Mouse (Mus musculus) layer of hippocampus, adult 8-10 months (tissue): Measurements from ENCODE around the gene Sox15. TPM values are rescaled to one million over a fixed set of nuclear protein-coding genes. Genes with fewer than 3 reads are reported as not detected.
"Not testable (repeated sequence)": the region's sequence is repeated elsewhere in the genome, so short reads cannot be mapped to it uniquely, and the experiment has no call there.

ENCODE experiments used
- DNase-seq, 2 experiments: peaks; one replicate each; pipeline ENCODE4 v3.0.0; 2022; ENCODE audit warnings: low spot score in 2 of 2
- total RNA-seq, 4 experiments: library from RNA; stranded (reverse); gene quantifications; 2 replicates each; pipeline ENCODE4 v1.2.4; 2022

Gene Sox15
- total RNA-seq, result not detected

- DNase-seq, result peak in 1 of 2 experiments; percentile 72
These were observed at the start of gene Sox15 for GRCm38 (mm10) chr11:69655264-69656064. Gene Sox15, plus strand, starts transcription at chr11:69655314.

GRCm38 (mm10) chr11:69605726-69606490 lies 49.2 kb upstream of the Sox15 start, which contains the start of gene Atp1b2:
Gene Atp1b2, minus strand, starts transcription at chr11:69605942.
- DNase-seq, result peak; percentile 79 to 82

- DNase-seq, result no peak
These were observed 48.7 kb upstream of the Sox15 start for GRCm38 (mm10) chr11:69606491-69606795.

GRCm38 (mm10) chr11:69606832-69607231 lies 48.3 kb upstream of the Sox15 start:
- DNase-seq, result no peak

GRCm38 (mm10) chr11:69608525-69608924 lies 46.6 kb upstream of the Sox15 start:
- DNase-seq, result no peak

- no peak for DNase-seq
These were observed 45.7 kb upstream of the Sox15 start for GRCm38 (mm10) chr11:69609416-69609815.

- DNase-seq, result no peak
These were observed 44.2 kb upstream of the Sox15 start for GRCm38 (mm10) chr11:69610899-69611298.

GRCm38 (mm10) chr11:69613553-69614256 lies 41.4 kb upstream of the Sox15 start:
- DNase-seq, result peak; percentile 71 to 80

GRCm38 (mm10) chr11:69614257-69614588 lies 40.9 kb upstream of the Sox15 start:
- not testable (repeated sequence) for DNase-seq

GRCm38 (mm10) chr11:69616781-69617180 lies 38.3 kb upstream of the Sox15 start:
- no peak for DNase-seq

- no peak for DNase-seq
These were observed 37.3 kb upstream of the Sox15 start, which contains the start of gene Shbg for GRCm38 (mm10) chr11:69617805-69618204. Gene Shbg, minus strand, starts transcription at chr11:69617905.

- DNase-seq, result no peak
These were observed 34.6 kb upstream of the Sox15 start for GRCm38 (mm10) chr11:69620394-69621081.

- DNase-seq, result peak in 1 of 2 experiments; percentile 40
These were observed 33.4 kb upstream of the Sox15 start, which contains the start of gene Sat2 for GRCm38 (mm10) chr11:69621571-69622268. Gene Sat2, plus strand, starts transcription at chr11:69622024.

GRCm38 (mm10) chr11:69622406-69622805 lies 32.7 kb upstream of the Sox15 start:
- DNase-seq, result no peak

GRCm38 (mm10) chr11:69623006-69623405 lies 32.1 kb upstream of the Sox15 start:
- no peak for DNase-seq

GRCm38 (mm10) chr11:69624339-69624738 lies 30.8 kb upstream of the Sox15 start:
- DNase-seq, result not testable (repeated sequence)

- peak; percentile 65 to 78 for DNase-seq
These were observed 26.8 kb upstream of the Sox15 start for GRCm38 (mm10) chr11:69628286-69628685.

GRCm38 (mm10) chr11:69629802-69630201 lies 25.3 kb upstream of the Sox15 start:
- no peak for DNase-seq

- peak; percentile 100 for DNase-seq
These were observed 22.6 kb upstream of the Sox15 start, which contains the start of gene Fxr2 for GRCm38 (mm10) chr11:69632284-69633089. Gene Fxr2, plus strand, starts transcription at chr11:69632990.
